Mouse (Mus musculus) G1E (cell line): ENCODE data around the gene Rnf182.

ENCODE experiments used
- CTCF ChIP-seq: IDR thresholded peaks from 2 replicates; pipeline ENCODE4 v1.5.1; 2012; ENCODE audit warnings: low read depth, low read length, inconsistent platforms, mixed read lengths
- GATA1 ChIP-seq: IDR thresholded peaks from 2 replicates; pipeline ENCODE4 v1.6.1; 2012; ENCODE audit warnings: borderline replicate concordance, low read length, inconsistent platforms, mixed read lengths

DNA sequence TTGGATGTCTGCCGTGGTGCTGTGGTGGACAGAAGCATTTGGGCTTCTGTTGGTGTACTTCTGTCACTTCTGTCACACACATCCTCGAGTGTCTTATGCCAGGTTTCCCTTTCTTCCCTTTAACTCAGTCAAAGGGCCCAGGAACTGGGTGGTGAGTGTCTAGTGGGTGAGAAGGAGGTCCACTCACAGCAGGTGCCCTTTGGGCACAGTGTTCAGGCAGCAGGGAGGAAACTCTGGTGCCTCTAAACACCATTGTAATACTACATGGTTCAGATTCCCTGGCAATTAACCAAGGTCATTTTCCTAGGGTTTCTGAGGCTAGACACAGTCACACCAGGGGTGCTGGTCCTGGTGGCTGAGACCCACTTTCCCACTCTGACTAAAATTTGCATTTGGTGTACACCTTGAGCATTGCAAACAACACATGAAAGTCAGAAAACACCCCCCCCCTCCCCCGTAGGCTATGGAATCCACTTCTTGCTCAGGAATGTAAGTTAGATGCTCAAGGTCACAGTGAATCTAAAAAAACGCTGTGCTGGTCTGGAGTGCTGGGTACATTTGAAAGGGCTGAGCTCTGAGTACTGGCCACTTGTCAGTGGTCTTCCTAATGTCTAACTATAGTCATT lies 4.2 kb downstream of the Rnf182 start:
- TF ChIP-seq CTCF (no peak), GATA1 (no peak)
